Mouse (Mus musculus): Measurements from ENCODE around the gene Enox1. TPM values are rescaled to one million over a fixed set of nuclear protein-coding genes. Genes with fewer than 3 reads are reported as not detected.
A peak's percentile ranks its signal among the peaks of the same experiment; 100 is the strongest.

Enox1 gene
- polyA plus RNA-seq, 1 experiment from 2014 or later: 0.09 TPM

GRCm38 (mm10) chr14:77541925-77542324, 385.4 kb downstream of the Enox1 start:
- H3K36me3 ChIP-seq (replicated peaks; ENCODE audit: insufficient read depth, low read length): no peaks in the 10 kb centered on the region
- ATAC-seq (no peak), DNase-seq (no peak)
- no peaks in the 10 kb centered on the region for H3K4me1 ChIP-seq (ENCODE audit: insufficient read depth)
- no peak overlapping the region for H3K9ac ChIP-seq (replicated peaks)
- peak; percentile 25 for TF ChIP-seq CTCF (IDR thresholded peaks at IDR 0.05; ENCODE audit: low read depth)
- TF ChIP-seq EP300 (IDR thresholded peaks at IDR 0.05; ENCODE audit: low read depth): no peak
- H3K4me3 ChIP-seq (ENCODE audit: low read depth, low read length): no peak overlapping the region
- H3K9me3 ChIP-seq (ENCODE audit: low read length): no peaks in the 10 kb centered on the region
- no peak overlapping the region for H3K27ac ChIP-seq (ENCODE audit: low read depth)
- no peak overlapping the region for H3K4me2 ChIP-seq (ENCODE audit: low read depth, low read length)
- WGBS (ENCODE audit: insufficient replicate concordance): 71% methylated on average over 7 of the region's 7 CpGs
- H3K27me3 ChIP-seq (ENCODE audit: insufficient read depth, low read length): no peaks in the 10 kb centered on the region

- 68% methylated on average over 8 of the region's 8 CpGs for WGBS (ENCODE audit: insufficient replicate concordance)
These were observed 390.1 kb downstream of the Enox1 start for GRCm38 (mm10) chr14:77546531-77547274.

GRCm38 (mm10) chr14:77547351-77547750, 390.8 kb downstream of the Enox1 start:
- Histone ChIP-seq H3K9me3 (ENCODE audit: low read length) (no peaks in the 10 kb centered on the region), H3K27ac (ENCODE audit: low read depth) (no peak overlapping the region), H3K4me2 (ENCODE audit: low read depth, low read length) (no peak overlapping the region), H3K36me3 (replicated peaks; ENCODE audit: insufficient read depth, low read length) (no peaks in the 10 kb centered on the region), H3K4me1 (ENCODE audit: insufficient read depth) (no peaks in the 10 kb centered on the region), H3K4me3 (ENCODE audit: low read depth, low read length) (no peak overlapping the region), H3K27me3 (ENCODE audit: insufficient read depth, low read length) (no peaks in the 10 kb centered on the region), H3K9ac (replicated peaks) (no peak overlapping the region)
- peak; percentile 2 for DNase-seq
- WGBS (ENCODE audit: insufficient replicate concordance): 78% methylated on average over 5 of the region's 5 CpGs
- ATAC-seq: no peak
- TF ChIP-seq CTCF (IDR thresholded peaks at IDR 0.05; ENCODE audit: low read depth) (no peak), EP300 (IDR thresholded peaks at IDR 0.05; ENCODE audit: low read depth) (no peak)

More at GRCm38 (mm10) chr14:77546531-77547274, 390.1 kb downstream of the Enox1 start:
- no peak overlapping the region for H3K9ac ChIP-seq (replicated peaks)
- no peak overlapping the region for H3K4me2 ChIP-seq (ENCODE audit: low read depth, low read length)
- TF ChIP-seq CTCF (IDR thresholded peaks at IDR 0.05; ENCODE audit: low read depth): no peak
- TF ChIP-seq EP300 (IDR thresholded peaks at IDR 0.05; ENCODE audit: low read depth): no peak
- no peak overlapping the region for H3K27ac ChIP-seq (ENCODE audit: low read depth)
- no peaks in the 10 kb centered on the region for H3K36me3 ChIP-seq (replicated peaks; ENCODE audit: insufficient read depth, low read length)
- H3K4me1 ChIP-seq (ENCODE audit: insufficient read depth): no peaks in the 10 kb centered on the region
- H3K4me3 ChIP-seq (ENCODE audit: low read depth, low read length): no peak overlapping the region
- H3K9me3 ChIP-seq (ENCODE audit: low read length): no peaks in the 10 kb centered on the region
- DNase-seq (peak; percentile 14), ATAC-seq (no peak)
- no peaks in the 10 kb centered on the region for H3K27me3 ChIP-seq (ENCODE audit: insufficient read depth, low read length)

- no peaks in the 10 kb centered on the region for H3K9me3 ChIP-seq (ENCODE audit: low read length)
- ATAC-seq (no peak), DNase-seq (no peak)
- H3K4me1 ChIP-seq (ENCODE audit: insufficient read depth): no peaks in the 10 kb centered on the region
- no peak overlapping the region for H3K27ac ChIP-seq (ENCODE audit: low read depth)
- no peak overlapping the region for H3K4me2 ChIP-seq (ENCODE audit: low read depth, low read length)
- H3K36me3 ChIP-seq (replicated peaks; ENCODE audit: insufficient read depth, low read length): no peaks in the 10 kb centered on the region
- no peak overlapping the region for H3K9ac ChIP-seq (replicated peaks)
- H3K27me3 ChIP-seq (ENCODE audit: insufficient read depth, low read length): no peaks in the 10 kb centered on the region
- TF ChIP-seq EP300 (IDR thresholded peaks at IDR 0.05; ENCODE audit: low read depth) (no peak), CTCF (IDR thresholded peaks at IDR 0.05; ENCODE audit: low read depth) (no peak)
- H3K4me3 ChIP-seq (ENCODE audit: low read depth, low read length): no peak overlapping the region
- 62% methylated on average over 5 of the region's 5 CpGs for WGBS (ENCODE audit: insufficient replicate concordance)
These were observed 392.4 kb downstream of the Enox1 start for GRCm38 (mm10) chr14:77548963-77549362.

GRCm38 (mm10) chr14:77557446-77558070, 401.0 kb downstream of the Enox1 start:
- Histone ChIP-seq H3K27ac (ENCODE audit: low read depth) (no peak overlapping the region), H3K4me3 (ENCODE audit: low read depth, low read length) (no peak overlapping the region), H3K9ac (replicated peaks) (no peak overlapping the region), H3K27me3 (ENCODE audit: insufficient read depth, low read length) (no peaks in the 10 kb centered on the region), H3K36me3 (replicated peaks; ENCODE audit: insufficient read depth, low read length) (no peaks in the 10 kb centered on the region), H3K4me1 (ENCODE audit: insufficient read depth) (no peaks in the 10 kb centered on the region), H3K4me2 (ENCODE audit: low read depth, low read length) (no peak overlapping the region), H3K9me3 (ENCODE audit: low read length) (no peaks in the 10 kb centered on the region)
- TF ChIP-seq CTCF (IDR thresholded peaks at IDR 0.05; ENCODE audit: low read depth): no peak
- TF ChIP-seq EP300 (IDR thresholded peaks at IDR 0.05; ENCODE audit: low read depth): peak; percentile 84
- 40% methylated on average over 7 of the region's 7 CpGs for WGBS (ENCODE audit: insufficient replicate concordance)
- DNase-seq: peak; percentile 8
- ATAC-seq: peak; percentile 80

GRCm38 (mm10) chr14:77558910-77559309, 402.3 kb downstream of the Enox1 start:
- no peaks in the 10 kb centered on the region for H3K9me3 ChIP-seq (ENCODE audit: low read length)
- H3K36me3 ChIP-seq (replicated peaks; ENCODE audit: insufficient read depth, low read length): no peaks in the 10 kb centered on the region
- no peak overlapping the region for H3K9ac ChIP-seq (replicated peaks)
- no peak overlapping the region for H3K27ac ChIP-seq (ENCODE audit: low read depth)
- no peaks in the 10 kb centered on the region for H3K4me1 ChIP-seq (ENCODE audit: insufficient read depth)
- 89% methylated on average over 3 of the region's 3 CpGs for WGBS (ENCODE audit: insufficient replicate concordance)
- TF ChIP-seq EP300 (IDR thresholded peaks at IDR 0.05; ENCODE audit: low read depth) (no peak), CTCF (IDR thresholded peaks at IDR 0.05; ENCODE audit: low read depth) (no peak)
- H3K27me3 ChIP-seq (ENCODE audit: insufficient read depth, low read length): no peaks in the 10 kb centered on the region
- ATAC-seq (no peak), DNase-seq (peak; percentile 0)
- no peak overlapping the region for H3K4me3 ChIP-seq (ENCODE audit: low read depth, low read length)
- no peak overlapping the region for H3K4me2 ChIP-seq (ENCODE audit: low read depth, low read length)
